Mouse (Mus musculus) Patski (cell line): ENCODE measurements at regions not wholly inside any gene's neighbourhood (a gene's known extent, or its start where the extent isn't known, plus 50 kb on each side); places are given as distances from the start of the nearest gene placed in this dataset.

Source experiments
- ATAC-seq: fragments of 100-300 bp; one replicate; pipeline ENCODE4 v1.8.0; 2021
- CTCF ChIA-PET: fragments of 350-600 bp; sonication (Branson Sonifier 250); formaldehyde crosslinking; loops from one replicate; lab custom pipeline; 2022; ENCODE audit warnings: inconsistent platforms; lab: Charles Lee
- POLR2A ChIA-PET: fragments of 350-600 bp; sonication (Branson Sonifier 250); formaldehyde crosslinking; loops from one replicate; lab custom pipeline; 2022; ENCODE audit warnings: antibody characterized with exemption, inconsistent platforms; lab: Charles Lee
- DNase-seq: peaks from one replicate; pipeline ENCODE4 v3.0.0-alpha.2; 2011; ENCODE audit warnings: low read depth, low spot score
- H3K27me3 ChIP-seq: fragments of 371-371 bp; one replicate; pipeline ENCODE4 v1.5.1; 2021
- CTCF ChIP-seq: fragments of 100-300 bp; IDR thresholded peaks from one replicate; pipeline ENCODE4 v1.5.1; 2021
- in situ Hi-C: fragments of 300-500 bp; cut with MboI; formaldehyde crosslinking; loops from 3 replicates; pipeline ENCODE4 v1.11.1; 2018; ENCODE audit warnings: low pct_unique_long_range_greater_than_20kb, mixed read lengths

- in situ Hi-C loops: no loop called here
- CTCF ChIA-PET: interaction anchor here (1.2 kb wide), 1 partner anchor 12 kb away, joined by 3 read pairs; no protein-coding TSS in a partner anchor
- no peak for TF ChIP-seq CTCF
- H3K27me3 ChIP-seq: no peaks in the 10 kb centered on the region
- ATAC-seq: no peak
- POLR2A ChIA-PET: no interaction called here
- no peak for DNase-seq
Measured at GRCm38 (mm10) chr1:141450960-141451359, 1205.0 kb downstream of the Kcnt2 start.

- ATAC-seq (no peak), DNase-seq (no peak)
- in situ Hi-C loops: no loop called here
- TF ChIP-seq CTCF: no peak
- H3K27me3 ChIP-seq: no peaks in the 10 kb centered on the region
- POLR2A ChIA-PET: no interaction called here
- CTCF ChIA-PET: no interaction called here
Measured at GRCm38 (mm10) chr1:141464576-141464975, 1218.6 kb downstream of the Kcnt2 start.
